Mouse (Mus musculus): ENCODE data around the gene Prdx2. TPM values are rescaled to one million over a fixed set of nuclear protein-coding genes. Genes with fewer than 3 reads are reported as not detected.

Prdx2 gene
- polyA plus RNA-seq, 1 experiment = 164 TPM

- Histone ChIP-seq H3K4me3 (ENCODE audit: extremely low read depth, insufficient read depth, insufficient read length) (peak overlapping the region; percentile 74), H3K27ac (ENCODE audit: insufficient read depth, low read length) (peak overlapping the region; percentile 96), H3K4me1 (ENCODE audit: control insufficient read depth, insufficient read depth, insufficient read length) (peaks cover 23% of the 10 kb centered on the region), H3K36me3 (ENCODE audit: control insufficient read depth, insufficient read depth, low read length) (no peaks in the 10 kb centered on the region), H3K27me3 (ENCODE audit: control insufficient read depth, insufficient read depth, low read length) (no peaks in the 10 kb centered on the region)
- WGBS = under 1% methylated on average over 69 of the region's 70 CpGs
- TF ChIP-seq CTCF (IDR thresholded peaks at IDR 0.05; ENCODE audit: extremely low read depth, insufficient read depth, insufficient read length, insufficient replicate concordance) (no peak), POLR2A (IDR thresholded peaks at IDR 0.05; ENCODE audit: low read depth, low read length) (no peak; the same call in 1 of the 2 replicates)
- peak in 1 of 2 experiments; percentile 76 for DNase-seq (ENCODE audit: low read depth in 1 of 2, low spot score in 2 of 2)
Observed at GRCm38 (mm10) chr8:84977435-84978247, 8.3 kb downstream of the Prdx2 start.

GRCm38 (mm10) chr8:84978248-84978940, 9.0 kb downstream of the Prdx2 start, which contains the start of gene Junb:
Gene Junb (minus strand): TSS chr8:84978718.
- DNase-seq (ENCODE audit: low read depth in 1 of 2, low spot score in 2 of 2) = peak; percentile 95 to 96
- Histone ChIP-seq H3K4me3 (ENCODE audit: extremely low read depth, insufficient read depth, insufficient read length) (peak within 1 kb of the TSS; percentile 74), H3K4me1 (ENCODE audit: control insufficient read depth, insufficient read depth, insufficient read length) (peaks cover 25% of the 10 kb centered on the region), H3K27me3 (ENCODE audit: control insufficient read depth, insufficient read depth, low read length) (no peaks in the 10 kb centered on the region), H3K27ac (ENCODE audit: insufficient read depth, low read length) (peak within 1 kb of the TSS; percentile 96), H3K36me3 (ENCODE audit: control insufficient read depth, insufficient read depth, low read length) (no peaks in the 10 kb centered on the region)
- WGBS = under 1% methylated on average over 63 of the region's 63 CpGs
- TF ChIP-seq POLR2A (IDR thresholded peaks at IDR 0.05; ENCODE audit: low read depth, low read length) (peak; percentile 100), CTCF (IDR thresholded peaks at IDR 0.05; ENCODE audit: extremely low read depth, insufficient read depth, insufficient read length, insufficient replicate concordance) (no peak)

- Histone ChIP-seq H3K27ac (ENCODE audit: insufficient read depth, low read length) (peak overlapping the region; percentile 96), H3K36me3 (ENCODE audit: control insufficient read depth, insufficient read depth, low read length) (no peaks in the 10 kb centered on the region), H3K4me1 (ENCODE audit: control insufficient read depth, insufficient read depth, insufficient read length) (peaks cover 34% of the 10 kb centered on the region), H3K4me3 (ENCODE audit: extremely low read depth, insufficient read depth, insufficient read length) (peak overlapping the region; percentile 50), H3K27me3 (ENCODE audit: control insufficient read depth, insufficient read depth, low read length) (no peaks in the 10 kb centered on the region)
- DNase-seq (ENCODE audit: low read depth in 1 of 2, low spot score in 2 of 2) = peak; percentile 93 to 97
- WGBS = 3% methylated on average over 40 of the region's 42 CpGs
- peak; percentile 49 for TF ChIP-seq POLR2A (IDR thresholded peaks at IDR 0.05; ENCODE audit: low read depth, low read length)
- TF ChIP-seq CTCF (IDR thresholded peaks at IDR 0.05; ENCODE audit: extremely low read depth, insufficient read depth, insufficient read length, insufficient replicate concordance) = no peak
Observed at GRCm38 (mm10) chr8:84979599-84980421, 10.4 kb downstream of the Prdx2 start.

GRCm38 (mm10) chr8:84980622-84981358, 11.4 kb downstream of the Prdx2 start:
- H3K36me3 ChIP-seq (ENCODE audit: control insufficient read depth, insufficient read depth, low read length) = no peaks in the 10 kb centered on the region
- TF ChIP-seq POLR2A (IDR thresholded peaks at IDR 0.05; ENCODE audit: low read depth, low read length) = no peak
- TF ChIP-seq CTCF (IDR thresholded peaks at IDR 0.05; ENCODE audit: extremely low read depth, insufficient read depth, insufficient read length, insufficient replicate concordance) = no peak
- H3K27ac ChIP-seq (ENCODE audit: insufficient read depth, low read length) = peak overlapping the region; percentile 96
- peak overlapping the region; percentile 50; the same call in 1 of the 2 replicates for H3K4me3 ChIP-seq (ENCODE audit: extremely low read depth, insufficient read depth, insufficient read length)
- WGBS = 28% methylated on average over 11 of the region's 11 CpGs
- H3K27me3 ChIP-seq (ENCODE audit: control insufficient read depth, insufficient read depth, low read length) = no peaks in the 10 kb centered on the region
- DNase-seq (ENCODE audit: low read depth in 1 of 2, low spot score in 2 of 2) = peak in 1 of 2 experiments; percentile 53
- peaks cover 37% of the 10 kb centered on the region for H3K4me1 ChIP-seq (ENCODE audit: control insufficient read depth, insufficient read depth, insufficient read length)

- TF ChIP-seq POLR2A (IDR thresholded peaks at IDR 0.05; ENCODE audit: low read depth, low read length) (no peak), CTCF (IDR thresholded peaks at IDR 0.05; ENCODE audit: extremely low read depth, insufficient read depth, insufficient read length, insufficient replicate concordance) (no peak)
- 44% methylated on average over 15 of the region's 15 CpGs for WGBS
- H3K4me3 ChIP-seq (ENCODE audit: extremely low read depth, insufficient read depth, insufficient read length) = no peak overlapping the region
- H3K27ac ChIP-seq (ENCODE audit: insufficient read depth, low read length) = peak overlapping the region; percentile 78
- no peaks in the 10 kb centered on the region for H3K36me3 ChIP-seq (ENCODE audit: control insufficient read depth, insufficient read depth, low read length)
- H3K27me3 ChIP-seq (ENCODE audit: control insufficient read depth, insufficient read depth, low read length) = no peaks in the 10 kb centered on the region
- DNase-seq (ENCODE audit: low read depth in 1 of 2, low spot score in 2 of 2) = no peak
- H3K4me1 ChIP-seq (ENCODE audit: control insufficient read depth, insufficient read depth, insufficient read length) = peaks cover 37% of the 10 kb centered on the region
Observed at GRCm38 (mm10) chr8:84981644-84982498, 12.5 kb downstream of the Prdx2 start.

All from spleen, adult 2 months (tissue).